Mouse (Mus musculus) embryonic fibroblast, embryonic 13.5 days (primary cell): ENCODE data around the gene Mas1.

Experiments used
- CTCF ChIP-seq: IDR thresholded peaks from 2 replicates; pipeline ENCODE4 v1.5.1; 2011; ENCODE audit warnings: mild to moderate bottlenecking, control low read depth, low read length, moderate library complexity, borderline replicate concordance; ENCODE audit not compliant: insufficient read depth
- POLR2A ChIP-seq: IDR thresholded peaks from 2 replicates; pipeline ENCODE4 v1.6.1; 2011; ENCODE audit warnings: low read depth, mild to moderate bottlenecking, control low read depth, low read length, moderate library complexity

- no peak for TF ChIP-seq CTCF
- TF ChIP-seq POLR2A, result peak; percentile 94
Measured at GRCm38 (mm10) chr17:12915881-12916583, 48.1 kb upstream of the Mas1 start, which contains the start of gene Mrpl18.
